ENCODE assay signal across 8 mouse cellular contexts in genomic region chr11:120347791-120348683, GRCm38 (mm10). TPM values are rescaled to one million over a fixed set of nuclear protein-coding genes. Genes with fewer than 3 reads are reported as not detected.
A peak's percentile ranks its signal among the peaks of the same experiment; 100 is the strongest.
DNase-seq lines count a peak whose midpoint lies in the region; ATAC-seq and TF ChIP-seq lines count a peak whose summit lies in the region.

Gene Actg1 (minus strand): TSS chr11:120348542.

- peak within 1 kb of the TSS; percentile 74 to 83 for H3K4me3 ChIP-seq in ES-E14 (ENCODE audit: insufficient read depth in 1 of 2, low read depth in 1 of 2, low read length in 2 of 2, poor library complexity in 1 of 2, severe bottlenecking in 1 of 2)
- peak within 1 kb of the TSS; percentile 100 for H3K4me3 ChIP-seq in forebrain, embryonic 15.5 days
- peak within 1 kb of the TSS; percentile 99 for H3K4me3 ChIP-seq in layer of hippocampus, adult 2 months
- peak within 1 kb of the TSS; percentile 83 for H3K4me3 ChIP-seq in lung, embryonic 15.5 days

- H3K9ac ChIP-seq in ES-E14 (ENCODE audit: insufficient read depth, low read depth, low read length, poor library complexity, severe bottlenecking), result peak within 1 kb of the TSS; percentile 94
- H3K9ac ChIP-seq in forebrain, embryonic 15.5 days (replicated peaks), result peak within 1 kb of the TSS; percentile 100
- H3K9ac ChIP-seq in lung, embryonic 15.5 days, result peak within 1 kb of the TSS; percentile 100

- no peak for TF ChIP-seq CTCF in layer of hippocampus, adult 2 months (conservative IDR thresholded peaks at IDR 0.05)

- 2% methylated on average over 91 of the region's 103 CpGs for WGBS in forebrain, embryonic 15.5 days
- 3% methylated on average over 100 of the region's 103 CpGs for WGBS in lung, embryonic 15.5 days

- H3K27me3 ChIP-seq in forebrain, embryonic 15.5 days, result no peaks in the 10 kb centered on the region
- H3K27me3 ChIP-seq in lung, embryonic 15.5 days, result no peaks in the 10 kb centered on the region

- peak within 1 kb of the TSS; percentile 96 for H3K4me2 ChIP-seq in forebrain, embryonic 15.5 days (replicated peaks)
- peak within 1 kb of the TSS; percentile 87 for H3K4me2 ChIP-seq in lung, embryonic 15.5 days

- in situ Hi-C loops in ES-E14 (cut with MboI; ENCODE audit: low sequenced_read_pairs in 2 of 2, unreplicated experiment in 2 of 2), result no loop called here

- intact Hi-C loops in heart, postnatal 25 days (cut with DNase I), result loop anchor here (5.0 kb wide), 1 partner anchor 111 kb away; no protein-coding TSS in a partner anchor

- ATAC-seq in forebrain, embryonic 15.5 days (replicated peaks), result peak; percentile 84
- ATAC-seq in lung, embryonic 15.5 days (ENCODE audit: borderline replicate concordance, extremely low read depth, low FRiP score, low TSS enrichment), result peak; percentile 78

- H3K27ac ChIP-seq in ES-E14 (ENCODE audit: insufficient read depth, low read depth, low read length, poor library complexity, severe bottlenecking), result peak within 1 kb of the TSS; percentile 99
- H3K27ac ChIP-seq in forebrain, embryonic 15.5 days (replicated peaks), result peak within 1 kb of the TSS; percentile 98
- peak within 1 kb of the TSS; percentile 100 for H3K27ac ChIP-seq in layer of hippocampus, adult 2 months
- peak within 1 kb of the TSS; percentile 100 for H3K27ac ChIP-seq in lung, embryonic 15.5 days

- DNase-seq in ES-E14 (ENCODE audit: low read depth, low spot score), result no peak
- peak; percentile 83 for DNase-seq in cerebellum, adult 11 months
- peak; percentile 86 for DNase-seq in heart, postnatal 25 days (ENCODE audit: low spot score)
- peak; percentile 79 to 82 for DNase-seq in layer of hippocampus, adult 2 months (ENCODE audit: low spot score in 2 of 2)
- DNase-seq in ovary, postnatal 14 days (ENCODE audit: low spot score), result peak; percentile 77
- peak; percentile 90 for DNase-seq in thymus, postnatal 14 days

- H3K36me3 ChIP-seq in ES-E14 (ENCODE audit: control insufficient read depth, insufficient read depth, low read length, poor library complexity, severe bottlenecking), result peaks cover 21% of the 10 kb centered on the region
- H3K36me3 ChIP-seq in forebrain, embryonic 15.5 days, result peaks cover 14% of the 10 kb centered on the region
- peaks cover 16% of the 10 kb centered on the region for H3K36me3 ChIP-seq in lung, embryonic 15.5 days

- no peaks in the 10 kb centered on the region for H3K9me3 ChIP-seq in ES-E14 (ENCODE audit: control insufficient read depth, insufficient read depth, low read depth, low read length)
- no peaks in the 10 kb centered on the region for H3K9me3 ChIP-seq in forebrain, embryonic 15.5 days
- H3K9me3 ChIP-seq in lung, embryonic 15.5 days, result no peaks in the 10 kb centered on the region

- peaks cover 2 to 21% of the 10 kb centered on the region in 2 experiments; a peak in 2 of 4 replicates for H3K4me1 ChIP-seq in ES-E14 (ENCODE audit: control insufficient read depth in 2 of 2, insufficient read depth in 2 of 2, low read length in 2 of 2, poor library complexity in 1 of 2)
- H3K4me1 ChIP-seq in forebrain, embryonic 15.5 days, result peaks cover 48% of the 10 kb centered on the region
- peaks cover 32% of the 10 kb centered on the region for H3K4me1 ChIP-seq in lung, embryonic 15.5 days

TF ChIP-seq in ES-E14, 5 proteins besides CTCF, POLR2A, EP300 and RAD21:
- TF ChIP-seq CHD2 (IDR thresholded peaks at IDR 0.05; ENCODE audit: low read depth, low read length) (no peak), MAFK (IDR thresholded peaks at IDR 0.05; ENCODE audit: insufficient read depth, low read depth, low read length) (no peak), HCFC1 (IDR thresholded peaks at IDR 0.05; ENCODE audit: borderline replicate concordance, insufficient read depth, low read length) (no peak), ZC3H11A (IDR thresholded peaks at IDR 0.05; ENCODE audit: borderline replicate concordance, low read depth, low read length) (no peak), ZNF384 (IDR thresholded peaks at IDR 0.05; ENCODE audit: low read depth, low read length) (no peak)

RNA-seq across cellular contexts. Expression of gene Actg1, which starts in this region (rescaled TPM):
- 1,716 and 2,367 TPM in 2 replicates for total RNA-seq in ES-E14 (2012; rRNA removed)
- 3,835 and 3,917 TPM in 2 replicates for polyA plus RNA-seq in forebrain, embryonic 15.5 days (2015; fragmentation: Nextera tagmentation; extraction: Ambion mirVana)
- 100 to 1,000 TPM; 282 to 346 TPM for total RNA-seq in heart, postnatal 25 days (2021)
- total RNA-seq in layer of hippocampus, adult 2 months (2021), result 1,000 to 10,000 TPM; 1,285 to 1,295 TPM
- 2,618 and 2,638 TPM in 2 replicates for polyA plus RNA-seq in lung, embryonic 15.5 days (2015; fragmentation: Nextera tagmentation; extraction: Ambion mirVana)
